Mouse (Mus musculus) cerebral cortex, adult 2 months (tissue): ENCODE measurements around the gene Dzip1.

Experiments
- WGBS: fragments of 180-500 bp; shearing (Covaris S2); methylation state at CpG from one replicate; pipeline ENCODE4 v1.1.7; 2018; 5-methylcytosine and 5-hydroxymethylcytosine counted together

The Dzip1 gene

GRCm38 (mm10) chr14:118836145-118836544, 89.1 kb downstream of the Dzip1 start:
- 82% methylated on average over 11 of the region's 11 CpGs for WGBS

GRCm38 (mm10) chr14:118834313-118834712, 90.9 kb downstream of the Dzip1 start:
- WGBS: 36% methylated on average over 7 of the region's 7 CpGs

GRCm38 (mm10) chr14:118833241-118833640, 92.0 kb downstream of the Dzip1 start:
- WGBS: 84% methylated on average over 6 of the region's 6 CpGs

- WGBS: 87% methylated on average over 4 of the region's 4 CpGs
Observed at GRCm38 (mm10) chr14:118831597-118831996, 93.7 kb downstream of the Dzip1 start.

- 65% methylated on average over 11 of the region's 11 CpGs for WGBS
Observed at GRCm38 (mm10) chr14:118829331-118830095, 95.7 kb downstream of the Dzip1 start.

- 43% methylated on average over 7 of the region's 7 CpGs for WGBS
Observed at GRCm38 (mm10) chr14:118827283-118827904, 97.9 kb downstream of the Dzip1 start.

- 82% methylated on average over 8 of the region's 8 CpGs for WGBS
Observed at GRCm38 (mm10) chr14:118826346-118826745, 98.9 kb downstream of the Dzip1 start.
